24 mouse cellular contexts compared by ENCODE assay signal in the genomic region with DNA sequence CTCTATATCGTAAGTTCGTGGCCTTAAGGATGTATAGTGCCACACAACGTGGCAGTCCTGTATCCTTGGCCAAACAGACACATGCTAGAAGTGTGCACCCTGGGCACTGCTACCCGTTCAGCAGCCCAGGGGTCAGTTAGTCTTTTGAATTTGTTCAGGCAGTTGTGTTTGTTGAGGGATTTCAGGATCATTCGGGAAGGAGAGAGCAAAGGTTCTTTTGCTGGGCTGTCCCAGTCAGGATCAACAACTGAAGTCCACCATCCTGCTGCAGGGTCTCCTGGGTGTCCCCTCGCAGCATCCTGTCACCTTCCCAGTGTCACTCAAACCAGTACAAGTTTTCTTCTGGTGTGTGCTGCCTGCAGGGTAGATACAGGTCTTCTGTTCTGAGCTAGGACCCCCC. TPM values are rescaled to one million over a fixed set of nuclear protein-coding genes. Genes with fewer than 3 reads are reported as not detected.
DNase-seq lines count a peak whose midpoint lies in the region; ATAC-seq and TF ChIP-seq lines count a peak whose summit lies in the region.
"Had no signal": no experiment of that assay in that cellular context is flagged by ENCODE, and none has a peak within 500 bp of the region (broad histone marks: within the 10 kb centered on the region; RNA-seq: fewer than 3 reads in every experiment).

No protein-coding gene starts in this region.

- no peak overlapping the region for H3K4me3 ChIP-seq in heart, embryonic 13.5 days
- no peak overlapping the region for H3K4me3 ChIP-seq in layer of hippocampus, adult 2 months
- H3K4me3 ChIP-seq in liver, embryonic 13.5 days (replicated peaks): no peak overlapping the region
- H3K4me3 ChIP-seq in forebrain, embryonic 15.5 days: no peak overlapping the region
- H3K4me3 ChIP-seq: embryonic facial prominence, embryonic 13.5 days; embryonic facial prominence, embryonic 15.5 days; erythroblast, embryonic 14.5 days; forebrain, embryonic 10.5 days; forebrain, embryonic 12.5 days had no signal

- H3K9me3 ChIP-seq in heart, embryonic 13.5 days: no peaks in the 10 kb centered on the region
- H3K9me3 ChIP-seq in liver, embryonic 13.5 days (replicated peaks): no peaks in the 10 kb centered on the region
- no peaks in the 10 kb centered on the region for H3K9me3 ChIP-seq in forebrain, embryonic 15.5 days
- H3K9me3 ChIP-seq: embryonic facial prominence, embryonic 13.5 days; embryonic facial prominence, embryonic 15.5 days; forebrain, embryonic 10.5 days; forebrain, embryonic 12.5 days had no signal

- no peak for ATAC-seq in heart, embryonic 13.5 days (ENCODE audit: extremely low read depth, insufficient number of reproducible peaks, low FRiP score, low TSS enrichment)
- ATAC-seq in liver, embryonic 13.5 days (ENCODE audit: low read depth): no peak
- no peak for ATAC-seq in forebrain, embryonic 15.5 days (replicated peaks)
- ATAC-seq: forebrain, embryonic 14.5 days had no signal

- WGBS in heart, embryonic 13.5 days: 81% methylated on average over 6 of the region's 6 CpGs
- 73% methylated on average over 6 of the region's 6 CpGs for WGBS in liver, embryonic 13.5 days (ENCODE audit: insufficient replicate concordance)
- 83% methylated on average over 6 of the region's 6 CpGs for WGBS in forebrain, embryonic 15.5 days

- H3K4me2 ChIP-seq in heart, embryonic 13.5 days: no peak overlapping the region
- H3K4me2 ChIP-seq in liver, embryonic 13.5 days: no peak overlapping the region
- H3K4me2 ChIP-seq in forebrain, embryonic 15.5 days (replicated peaks): no peak overlapping the region
- H3K4me2 ChIP-seq: embryonic facial prominence, embryonic 13.5 days; embryonic facial prominence, embryonic 15.5 days; forebrain, embryonic 12.5 days had no signal

- no peaks in the 10 kb centered on the region for H3K27me3 ChIP-seq in heart, embryonic 13.5 days (replicated peaks)
- H3K27me3 ChIP-seq in liver, embryonic 13.5 days: no peaks in the 10 kb centered on the region
- no peaks in the 10 kb centered on the region for H3K27me3 ChIP-seq in forebrain, embryonic 15.5 days
- H3K27me3 ChIP-seq: embryonic facial prominence, embryonic 13.5 days; embryonic facial prominence, embryonic 15.5 days; forebrain, embryonic 12.5 days had no signal

- peaks cover 17% of the 10 kb centered on the region for H3K4me1 ChIP-seq in heart, embryonic 13.5 days
- peaks cover 16% of the 10 kb centered on the region for H3K4me1 ChIP-seq in liver, embryonic 13.5 days (replicated peaks)
- H3K4me1 ChIP-seq in forebrain, embryonic 15.5 days: 0 out of 2 replicates have a peak, but pooled peaks cover 3% of the 10 kb centered on the region
- H3K4me1 ChIP-seq: embryonic facial prominence, embryonic 13.5 days; embryonic facial prominence, embryonic 15.5 days; forebrain, embryonic 12.5 days had no signal

- H3K27ac ChIP-seq in heart, embryonic 13.5 days (replicated peaks): no peak overlapping the region
- H3K27ac ChIP-seq in layer of hippocampus, adult 2 months: peak overlapping the region; percentile 40; the same call in 1 of the 2 replicates
- H3K27ac ChIP-seq in liver, embryonic 13.5 days: peak overlapping the region; percentile 23; the same call in 1 of the 2 replicates
- H3K27ac ChIP-seq in forebrain, embryonic 15.5 days (replicated peaks): no peak overlapping the region
- H3K27ac ChIP-seq: embryonic facial prominence, embryonic 13.5 days; embryonic facial prominence, embryonic 15.5 days; forebrain, embryonic 10.5 days; forebrain, embryonic 12.5 days had no signal

- peaks cover 100% of the 10 kb centered on the region for H3K36me3 ChIP-seq in heart, embryonic 13.5 days
- H3K36me3 ChIP-seq in liver, embryonic 13.5 days: peaks cover 80% of the 10 kb centered on the region
- H3K36me3 ChIP-seq in forebrain, embryonic 15.5 days: peaks cover 91% of the 10 kb centered on the region

- TF ChIP-seq CTCF in layer of hippocampus, adult 2 months (conservative IDR thresholded peaks at IDR 0.05): no peak

- DNase-seq in heart, adult 8-10 months (ENCODE audit: low spot score): no peak
- DNase-seq in layer of hippocampus, adult 2 months (ENCODE audit: low spot score in 2 of 2): no peak
- DNase-seq in layer of hippocampus, postnatal 14 days (ENCODE audit: low spot score in 2 of 2): no peak
- no peak for DNase-seq in liver, embryonic 13.5 days
- no peak for DNase-seq in liver
- DNase-seq: adrenal gland, postnatal 10 days; adrenal gland, postnatal 25 days; cerebellum, adult 11 months; cerebellum, adult 18-20 months; cerebellum, adult 8-10 months; cerebellum, adult 9-11 months; cerebellum, postnatal 14 days; cerebellum, postnatal 36 days; embryo, embryonic 11 days had no signal

- H3K9ac ChIP-seq in heart, embryonic 13.5 days: 0 out of 2 replicates have a peak overlapping the region, but pooled peaks have one; percentile 14
- no peak overlapping the region for H3K9ac ChIP-seq in liver, embryonic 13.5 days
- no peak overlapping the region for H3K9ac ChIP-seq in forebrain, embryonic 15.5 days (replicated peaks)
- H3K9ac ChIP-seq: embryonic facial prominence, embryonic 13.5 days; embryonic facial prominence, embryonic 15.5 days; forebrain, embryonic 12.5 days had no signal

RNA-seq across cellular contexts. Expression of a gene that starts 20.1 kb away (rescaled TPM):
- polyA plus RNA-seq in heart, embryonic 13.5 days (2015; fragmentation: Nextera tagmentation; extraction: Ambion mirVana): 51.0 and 53.0 TPM in 2 replicates
- 10 to 100 TPM; 29.2 to 43.0 (median 35.2) TPM for total RNA-seq in heart, adult 8-10 months (2022)
- total RNA-seq in layer of hippocampus, adult 2 months (2021): 100 to 1,000 TPM; 140 to 165 TPM
- total RNA-seq in layer of hippocampus, postnatal 14 days (2021): 100 to 1,000 TPM; 123 to 135 TPM
- polyA plus RNA-seq in liver, embryonic 13.5 days (2015; fragmentation: Nextera tagmentation; extraction: Ambion mirVana): 16.9 and 19.6 TPM in 2 replicates
- 183 and 193 TPM in 2 replicates for polyA plus RNA-seq in forebrain, embryonic 15.5 days (2015; fragmentation: Nextera tagmentation; extraction: Ambion mirVana)

RNA-seq across cellular contexts. Expression of a gene that starts 31.0 kb away (rescaled TPM):
- polyA plus RNA-seq in heart, embryonic 13.5 days (2015; fragmentation: Nextera tagmentation; extraction: Ambion mirVana): 17.8 and 20.3 TPM in 2 replicates
- 100 to 1,000 TPM; 204 to 264 (median 228) TPM for total RNA-seq in heart, adult 8-10 months (2022)
- 10 to 100 TPM; 88.0 to 91.2 TPM for total RNA-seq in layer of hippocampus, adult 2 months (2021)
- 10 to 100 TPM; 70.1 to 74.1 TPM for total RNA-seq in layer of hippocampus, postnatal 14 days (2021)
- 1.5 and 1.8 TPM in 2 replicates for polyA plus RNA-seq in liver, embryonic 13.5 days (2015; fragmentation: Nextera tagmentation; extraction: Ambion mirVana)
- 9.9 and 10.6 TPM in 2 replicates for polyA plus RNA-seq in forebrain, embryonic 15.5 days (2015; fragmentation: Nextera tagmentation; extraction: Ambion mirVana)
- total RNA-seq: common myeloid progenitor, adult 5-6 weeks; MEL had no signal

Comparison
In these comparisons a context has a peak if more than half of its experiments do, and no peak if none do; other contexts are left out.
1. H3K27ac ChIP-seq: peak in layer of hippocampus, adult 2 months (single experiment) and liver, embryonic 13.5 days (single experiment); none in heart, embryonic 13.5 days (single experiment) and forebrain, embryonic 15.5 days (single experiment).